Mouse (Mus musculus) forebrain, embryonic 11.5 days (tissue): Measurements from ENCODE around the gene Enpep. TPM values are rescaled to one million over a fixed set of nuclear protein-coding genes. Genes with fewer than 3 reads are reported as not detected.
A peak's percentile ranks its signal among the peaks of the same experiment; 100 is the strongest.

Source experiments
- ATAC-seq: fragments of 200-750 bp; cut with Nextera tagmentation; replicated peaks from 2 replicates; pipeline ENCODE4 v1.8.0; 2017; ENCODE audit warnings: moderate TSS enrichment; ENCODE audit not compliant: low FRiP score
- DNase-seq: peaks from one replicate; pipeline ENCODE4 v3.0.0-alpha.2; 2017; ENCODE audit warnings: low spot score
- H3K27ac ChIP-seq: fragments of 300-500 bp; sonication (generic); 2 replicates; pipeline ENCODE4 v1.5.1; 2014; ENCODE audit warnings: low read depth, low read length
- H3K27me3 ChIP-seq: fragments of 300-500 bp; sonication (generic); 2 replicates; pipeline ENCODE4 v1.6.1; 2014; ENCODE audit warnings: mild to moderate bottlenecking, low read length, mixed read lengths; ENCODE audit not compliant: control insufficient read depth, insufficient read depth
- H3K36me3 ChIP-seq: fragments of 300-500 bp; sonication (generic); 2 replicates; pipeline ENCODE4 v1.6.1; 2014; ENCODE audit warnings: mild to moderate bottlenecking, low read length, moderate library complexity, mixed read lengths; ENCODE audit not compliant: control insufficient read depth, insufficient read depth
- H3K4me1 ChIP-seq: fragments of 300-500 bp; sonication (generic); replicated peaks from 2 replicates; pipeline ENCODE4 v1.6.1; 2014; ENCODE audit warnings: low read length, mixed read lengths; ENCODE audit not compliant: control insufficient read depth, insufficient read depth
- H3K4me2 ChIP-seq: fragments of 300-500 bp; sonication (generic); 2 replicates; pipeline ENCODE4 v1.6.1; 2014; ENCODE audit warnings: low read depth, mild to moderate bottlenecking, low read length, moderate library complexity, mixed read lengths; ENCODE audit not compliant: severe bottlenecking
- H3K4me3 ChIP-seq: fragments of 300-500 bp; sonication (generic); 2 replicates; pipeline ENCODE4 v1.5.1; 2014; ENCODE audit warnings: low read depth, low read length
- H3K9ac ChIP-seq: fragments of 300-500 bp; sonication (generic); 2 replicates; pipeline ENCODE4 v1.6.1; 2014; ENCODE audit warnings: low read length
- H3K9me3 ChIP-seq: fragments of 300-500 bp; sonication (generic); 2 replicates; pipeline ENCODE4 v1.6.1; 2016; ENCODE audit warnings: low read length, mixed read lengths; ENCODE audit not compliant: control insufficient read depth
- WGBS: fragments of 180-500 bp; shearing (Covaris S2); extraction: QIAGEN DNeasy Blood & Tissue Kit; methylation state at CpG from one replicate; pipeline ENCODE4 v1.1.7; 2014; 5-methylcytosine and 5-hydroxymethylcytosine counted together
- polyA plus RNA-seq: library from polyadenylated mRNA; unstranded; fragments of >200 nt; fragmentation: Nextera tagmentation; extraction: Ambion mirVana; gene quantifications from 2 replicates; pipeline ENCODE4 v1.2.1, GENCODE M21; 2014

The Enpep gene
- polyA plus RNA-seq, 1 experiment from 2014 or later = 0.39 TPM

DNA sequence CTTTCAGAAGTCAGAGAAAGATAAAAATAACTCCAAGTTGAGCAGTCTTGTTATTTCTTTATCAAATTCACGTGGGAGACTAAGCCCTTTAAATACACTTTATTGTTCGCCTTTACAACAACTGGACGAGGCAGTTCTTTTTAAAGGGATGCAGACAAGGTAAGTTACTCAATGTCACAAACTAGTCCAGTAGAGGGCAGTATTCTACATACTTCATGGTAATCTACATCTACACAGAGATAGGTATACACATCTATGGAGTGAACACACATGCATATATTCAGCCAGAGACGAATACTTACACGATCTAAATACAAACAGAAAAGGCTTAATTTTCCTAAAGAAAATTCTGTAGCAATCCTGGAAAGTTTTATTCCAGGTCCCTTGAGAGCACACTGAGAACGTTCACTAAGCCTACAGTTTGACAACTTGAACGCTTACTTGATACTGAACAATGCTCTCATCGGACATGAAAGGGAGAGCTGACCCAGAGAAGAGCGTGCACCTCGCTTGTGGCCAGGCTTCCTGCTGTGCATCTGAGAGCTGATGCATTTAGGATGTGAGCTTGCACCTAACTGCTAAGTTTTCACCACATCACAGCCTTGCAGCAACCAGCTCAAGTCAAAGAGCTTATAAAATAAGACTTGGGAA is 24.3 kb downstream of the Enpep start:
- ATAC-seq (peak; percentile 79; the same call in 1 of the 2 replicates), DNase-seq (no peak)
- 40% methylated on average over 10 of the region's 10 CpGs for WGBS

DNA sequence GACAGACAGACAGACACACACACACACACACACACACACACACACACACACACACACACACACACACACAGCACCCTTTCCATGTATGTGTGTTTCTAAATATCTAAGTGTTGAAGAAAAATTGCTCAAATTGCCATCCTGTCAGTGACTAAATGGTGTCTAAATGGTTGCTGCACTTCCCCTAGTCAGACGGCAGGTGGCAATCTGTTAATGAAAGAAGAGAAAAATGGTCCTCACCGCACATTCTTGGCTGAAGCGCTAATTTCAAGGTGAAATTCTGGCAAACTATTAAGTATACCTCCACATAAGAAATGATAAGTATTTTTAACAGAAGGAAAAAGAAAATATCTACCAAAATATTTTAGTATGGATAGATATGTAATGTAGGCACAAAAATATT is 28.6 kb downstream of the Enpep start:
- H3K4me1 ChIP-seq = no peaks in the 10 kb centered on the region
- H3K4me3 ChIP-seq = no peak overlapping the region
- 11% methylated on average over 3 of the region's 3 CpGs for WGBS
- H3K27me3 ChIP-seq = no peaks in the 10 kb centered on the region
- DNase-seq (no peak), ATAC-seq (no peak)
- no peaks in the 10 kb centered on the region for H3K9me3 ChIP-seq
- H3K27ac ChIP-seq = no peak overlapping the region
- H3K9ac ChIP-seq = no peak overlapping the region
- no peaks in the 10 kb centered on the region for H3K36me3 ChIP-seq
- H3K4me2 ChIP-seq = no peak overlapping the region

More for the DNA sequence above, 24.3 kb downstream of the Enpep start:
- Histone ChIP-seq H3K4me3 (no peak overlapping the region), H3K9me3 (no peaks in the 10 kb centered on the region), H3K27ac (no peak overlapping the region), H3K4me2 (no peak overlapping the region), H3K4me1 (no peaks in the 10 kb centered on the region), H3K36me3 (no peaks in the 10 kb centered on the region), H3K27me3 (no peaks in the 10 kb centered on the region), H3K9ac (no peak overlapping the region)

DNA sequence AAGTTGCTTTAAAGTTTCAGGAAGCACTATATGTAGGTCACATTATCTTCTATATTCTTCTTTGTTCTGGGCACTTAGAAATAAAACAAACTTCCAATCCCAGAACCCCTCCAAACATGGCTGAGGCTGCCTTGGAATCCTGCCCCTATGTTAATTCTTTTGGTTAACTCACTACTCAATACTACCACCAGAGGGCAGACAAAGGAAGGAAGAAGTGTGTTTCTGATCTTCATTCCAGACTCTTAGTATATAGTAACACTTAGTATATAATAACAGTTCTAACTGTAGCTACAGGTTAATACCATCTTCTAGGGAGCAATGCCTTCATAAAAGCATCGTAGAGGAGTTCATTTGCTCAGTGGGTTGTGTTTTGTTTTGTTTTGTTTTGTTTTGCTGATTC is 32.6 kb downstream of the Enpep start:
- no peak for DNase-seq
- no peaks in the 10 kb centered on the region for H3K27me3 ChIP-seq
- 74% methylated on average over 1 of the region's 1 CpGs for WGBS
- H3K4me1 ChIP-seq = no peaks in the 10 kb centered on the region
- no peak overlapping the region for H3K4me2 ChIP-seq
- H3K36me3 ChIP-seq = no peaks in the 10 kb centered on the region
- H3K4me3 ChIP-seq = no peak overlapping the region
- no peak overlapping the region for H3K9ac ChIP-seq
- no peaks in the 10 kb centered on the region for H3K9me3 ChIP-seq
- H3K27ac ChIP-seq = no peak overlapping the region
- no peak; the same call in 1 of the 2 replicates for ATAC-seq

DNA sequence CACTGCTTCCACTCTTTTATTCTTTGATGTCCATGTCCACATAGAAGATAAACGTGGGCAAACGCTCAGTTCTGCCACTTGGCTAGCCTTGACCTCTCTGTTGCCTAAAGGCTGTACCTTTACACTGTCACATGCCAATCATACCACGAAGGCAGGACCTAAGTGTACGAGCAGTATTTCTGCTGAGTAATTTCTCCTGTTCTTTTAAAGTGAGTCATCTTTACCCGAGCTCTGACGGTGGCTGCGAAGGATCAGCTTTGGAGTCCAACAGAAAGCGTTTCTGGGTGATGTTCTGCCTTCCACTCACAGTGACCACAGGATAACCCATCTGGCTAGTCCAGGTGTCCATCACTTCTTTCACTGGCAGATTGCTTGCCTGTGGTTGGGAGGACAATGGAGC is 33.9 kb downstream of the Enpep start:
- ATAC-seq = no peak
- 90% methylated on average over 8 of the region's 8 CpGs for WGBS
- Histone ChIP-seq H3K9me3 (no peaks in the 10 kb centered on the region), H3K4me2 (no peak overlapping the region), H3K4me1 (no peaks in the 10 kb centered on the region), H3K36me3 (no peaks in the 10 kb centered on the region), H3K27me3 (no peaks in the 10 kb centered on the region), H3K27ac (no peak overlapping the region), H3K4me3 (no peak overlapping the region), H3K9ac (no peak overlapping the region)
- no peak for DNase-seq

DNA sequence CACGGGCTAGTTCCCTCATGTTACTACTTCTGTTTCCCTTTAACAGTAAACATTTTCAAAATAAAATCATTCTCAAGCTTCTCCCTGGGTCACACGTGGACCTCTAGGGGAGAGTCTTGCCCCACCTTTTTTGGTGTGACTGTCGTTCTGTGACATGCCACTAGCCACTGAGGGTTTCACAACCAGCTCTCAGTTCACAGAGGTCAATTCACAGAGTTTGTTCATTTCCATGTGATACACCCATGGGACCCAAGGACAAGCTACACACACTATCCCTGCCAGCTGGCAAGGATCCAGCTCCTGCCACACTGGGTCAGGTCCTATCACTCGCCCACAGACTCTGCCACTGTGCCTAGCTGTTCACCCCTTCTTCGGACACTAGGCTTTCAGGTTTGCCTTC is 35.5 kb downstream of the Enpep start:
- H3K9me3 ChIP-seq = no peaks in the 10 kb centered on the region
- no peak overlapping the region for H3K4me2 ChIP-seq
- no peaks in the 10 kb centered on the region for H3K27me3 ChIP-seq
- no peak overlapping the region for H3K9ac ChIP-seq
- no peak for ATAC-seq
- H3K27ac ChIP-seq = no peak overlapping the region
- H3K4me3 ChIP-seq = no peak overlapping the region
- no peaks in the 10 kb centered on the region for H3K36me3 ChIP-seq
- DNase-seq = no peak
- H3K4me1 ChIP-seq = no peaks in the 10 kb centered on the region
- 80% methylated on average over 5 of the region's 5 CpGs for WGBS

DNA sequence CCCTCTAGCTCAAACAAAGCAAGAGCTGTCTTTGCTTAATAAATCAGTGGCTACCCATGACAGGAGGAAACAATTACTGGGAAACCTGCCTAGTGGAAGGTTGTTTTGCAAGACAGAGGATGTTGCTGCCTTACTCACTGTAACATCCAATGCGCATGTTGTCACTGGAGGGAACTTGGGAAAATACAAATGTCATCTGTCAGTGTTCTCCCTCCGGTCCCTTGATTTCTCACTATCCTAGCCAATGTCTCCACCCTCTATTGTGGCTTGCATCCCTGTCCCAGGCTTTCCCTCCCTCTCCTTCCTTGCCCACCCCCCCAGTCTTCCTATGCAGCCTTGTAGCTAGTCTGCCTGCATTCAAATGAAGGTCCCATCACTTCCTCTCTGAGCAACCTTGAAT is 36.6 kb downstream of the Enpep start:
- Histone ChIP-seq H3K9me3 (no peaks in the 10 kb centered on the region), H3K9ac (no peak overlapping the region), H3K27me3 (no peaks in the 10 kb centered on the region), H3K4me3 (no peak overlapping the region), H3K4me2 (no peak overlapping the region), H3K36me3 (no peaks in the 10 kb centered on the region), H3K4me1 (no peaks in the 10 kb centered on the region), H3K27ac (no peak overlapping the region)
- WGBS = 78% methylated on average over 2 of the region's 2 CpGs
- ATAC-seq = no peak
- DNase-seq = no peak

DNA sequence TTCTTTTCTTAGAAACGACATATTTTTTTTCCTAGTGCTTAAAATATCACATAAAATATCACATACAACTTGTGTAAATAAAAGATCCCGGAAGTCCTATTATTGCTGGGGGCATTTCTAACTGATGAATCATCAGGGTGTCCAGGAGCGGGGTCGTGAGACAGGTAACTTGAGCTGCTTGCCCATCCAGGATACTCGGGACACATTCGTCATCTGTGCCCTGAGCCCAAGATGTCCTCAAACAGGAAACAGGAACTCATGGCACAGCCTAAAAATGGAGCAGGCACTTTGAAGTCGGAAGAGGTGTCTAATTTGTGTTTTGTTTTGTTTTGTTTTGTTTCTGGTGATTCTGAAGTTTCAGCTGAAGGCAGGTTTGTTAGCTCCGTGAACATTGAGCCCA is 43.0 kb downstream of the Enpep start:
- WGBS = 82% methylated on average over 8 of the region's 8 CpGs
- Histone ChIP-seq H3K4me3 (no peak overlapping the region), H3K27me3 (no peaks in the 10 kb centered on the region), H3K4me2 (no peak overlapping the region), H3K9me3 (no peaks in the 10 kb centered on the region), H3K27ac (no peak overlapping the region), H3K9ac (no peak overlapping the region), H3K36me3 (no peaks in the 10 kb centered on the region), H3K4me1 (no peaks in the 10 kb centered on the region)
- ATAC-seq (no peak), DNase-seq (no peak)

DNA sequence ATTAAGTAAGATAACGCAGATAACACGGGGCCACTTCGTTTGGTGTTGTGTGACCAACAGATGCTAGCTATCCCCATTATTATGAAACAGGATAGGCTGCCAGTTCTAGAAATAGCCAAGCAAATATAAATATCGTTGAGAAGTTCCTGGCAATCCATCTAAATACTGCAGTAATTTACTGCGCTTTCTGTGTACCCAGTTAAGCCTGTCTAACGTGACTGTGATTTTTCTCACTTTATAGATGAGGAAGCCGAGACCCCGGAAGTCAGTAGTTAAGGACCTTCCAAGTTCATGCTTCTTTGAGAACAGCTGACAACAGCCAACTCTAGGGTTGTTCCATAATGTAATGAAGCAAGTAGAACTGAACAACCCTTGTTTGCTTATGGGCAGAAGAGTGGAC is 45.4 kb downstream of the Enpep start:
- DNase-seq (no peak), ATAC-seq (no peak)
- no peaks in the 10 kb centered on the region for H3K9me3 ChIP-seq
- H3K27me3 ChIP-seq = no peaks in the 10 kb centered on the region
- no peaks in the 10 kb centered on the region for H3K4me1 ChIP-seq
- H3K27ac ChIP-seq = no peak overlapping the region
- no peak overlapping the region for H3K4me2 ChIP-seq
- WGBS = 91% methylated on average over 8 of the region's 8 CpGs
- no peak overlapping the region for H3K9ac ChIP-seq
- no peaks in the 10 kb centered on the region for H3K36me3 ChIP-seq
- no peak overlapping the region for H3K4me3 ChIP-seq

DNA sequence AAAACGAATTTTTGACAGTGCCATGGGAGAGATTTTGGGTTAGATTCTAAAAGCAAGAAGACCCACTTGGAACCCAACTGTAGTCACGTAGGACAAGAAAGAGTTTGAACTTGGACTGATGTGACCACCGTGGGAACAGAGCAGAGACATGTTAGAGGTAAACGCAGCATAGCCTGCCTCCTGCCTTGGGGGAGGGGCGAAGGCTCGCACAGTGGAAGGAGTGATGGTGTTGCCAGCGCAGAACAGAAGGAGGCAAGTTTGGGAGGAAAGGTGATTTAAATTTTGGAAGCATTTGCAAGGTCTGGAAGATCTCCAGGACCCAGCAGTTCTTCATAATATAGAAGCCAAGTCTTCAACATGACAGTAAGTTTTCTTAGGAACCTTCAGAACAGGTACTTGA is 46.1 kb downstream of the Enpep start:
- H3K4me2 ChIP-seq = no peak overlapping the region
- H3K27me3 ChIP-seq = no peaks in the 10 kb centered on the region
- 79% methylated on average over 7 of the region's 7 CpGs for WGBS
- H3K4me1 ChIP-seq = no peaks in the 10 kb centered on the region
- ATAC-seq (no peak), DNase-seq (no peak)
- H3K4me3 ChIP-seq = no peak overlapping the region
- no peak overlapping the region for H3K27ac ChIP-seq
- H3K9me3 ChIP-seq = no peaks in the 10 kb centered on the region
- no peaks in the 10 kb centered on the region for H3K36me3 ChIP-seq
- H3K9ac ChIP-seq = no peak overlapping the region
